Comparison of ENCODE assay signal across 8 mouse cellular contexts in genomic region chr14:27066171-27066929, GRCm38 (mm10). TPM values are rescaled to one million over a fixed set of nuclear protein-coding genes. Genes with fewer than 3 reads are reported as not detected.
DNase-seq lines count a peak whose midpoint lies in the region; ATAC-seq and TF ChIP-seq lines count a peak whose summit lies in the region.

No protein-coding gene starts in this region.

- no peaks in the 10 kb centered on the region for H3K36me3 ChIP-seq in forebrain, postnatal 0 days (ENCODE audit: insufficient read depth)
- no peaks in the 10 kb centered on the region for H3K36me3 ChIP-seq in intestine, embryonic 16.5 days (ENCODE audit: control insufficient read depth, insufficient read depth, low read length)
- no peaks in the 10 kb centered on the region for H3K36me3 ChIP-seq in midbrain, embryonic 15.5 days (replicated peaks)

- 16% methylated on average over 9 of the region's 9 CpGs for WGBS in forebrain, postnatal 0 days
- 24% methylated on average over 9 of the region's 9 CpGs for WGBS in intestine, embryonic 16.5 days
- WGBS in midbrain, embryonic 15.5 days: 11% methylated on average over 9 of the region's 9 CpGs

- H3K27ac ChIP-seq in forebrain, postnatal 0 days (ENCODE audit: low read depth, low read length): no peak overlapping the region
- peak overlapping the region; percentile 72 for H3K27ac ChIP-seq in intestine, embryonic 16.5 days (ENCODE audit: low read length)
- peak overlapping the region; percentile 27; the same call in 1 of the 2 replicates for H3K27ac ChIP-seq in midbrain, embryonic 15.5 days
- H3K27ac ChIP-seq in layer of hippocampus, adult 2 months: no peak overlapping the region

- H3K4me2 ChIP-seq in forebrain, postnatal 0 days (ENCODE audit: low read depth): no peak overlapping the region
- H3K4me2 ChIP-seq in intestine, embryonic 16.5 days (ENCODE audit: low read depth, low read length): no peak overlapping the region
- peak overlapping the region; percentile 8; the same call in 1 of the 2 replicates for H3K4me2 ChIP-seq in midbrain, embryonic 15.5 days

- peak; percentile 96 for DNase-seq in heart, adult 11 months
- no peak for DNase-seq in heart, postnatal 36 days
- DNase-seq in forebrain, postnatal 0 days: no peak
- no peak for DNase-seq in thymus, adult 18-20 months
- no peak for DNase-seq in layer of hippocampus, adult 2 months (ENCODE audit: low spot score in 2 of 2)
- DNase-seq in B cell, adult 2 months: no peak

- no peak overlapping the region for H3K9ac ChIP-seq in forebrain, postnatal 0 days
- H3K9ac ChIP-seq in intestine, embryonic 16.5 days (ENCODE audit: low read depth, low read length): peak overlapping the region; percentile 20
- H3K9ac ChIP-seq in midbrain, embryonic 15.5 days: no peak overlapping the region

- H3K27me3 ChIP-seq in forebrain, postnatal 0 days (ENCODE audit: insufficient read depth, low read length): no peaks in the 10 kb centered on the region
- no peaks in the 10 kb centered on the region for H3K27me3 ChIP-seq in intestine, embryonic 16.5 days (replicated peaks; ENCODE audit: control insufficient read depth, insufficient read depth, low read length)
- no peaks in the 10 kb centered on the region for H3K27me3 ChIP-seq in midbrain, embryonic 15.5 days (replicated peaks)

- ATAC-seq in forebrain, postnatal 0 days: peak; percentile 33; the same call in 1 of the 2 replicates
- peak; percentile 47 for ATAC-seq in intestine, embryonic 16.5 days
- peak; percentile 42; the same call in 1 of the 2 replicates for ATAC-seq in midbrain, embryonic 15.5 days (replicated peaks)

- no peak overlapping the region for H3K4me3 ChIP-seq in forebrain, postnatal 0 days (ENCODE audit: low read depth, low read length)
- H3K4me3 ChIP-seq in intestine, embryonic 16.5 days (ENCODE audit: low read length): no peak overlapping the region
- H3K4me3 ChIP-seq in midbrain, embryonic 15.5 days: no peak overlapping the region
- H3K4me3 ChIP-seq in layer of hippocampus, adult 2 months: no peak overlapping the region

- H3K9me3 ChIP-seq in forebrain, postnatal 0 days (ENCODE audit: low read length): no peaks in the 10 kb centered on the region
- no peaks in the 10 kb centered on the region for H3K9me3 ChIP-seq in intestine, embryonic 16.5 days (ENCODE audit: control insufficient read depth, low read length)
- no peaks in the 10 kb centered on the region for H3K9me3 ChIP-seq in midbrain, embryonic 15.5 days

- peaks cover 10% of the 10 kb centered on the region; the same call in 1 of the 2 replicates for H3K4me1 ChIP-seq in forebrain, postnatal 0 days (ENCODE audit: insufficient read depth)
- peaks cover 38% of the 10 kb centered on the region for H3K4me1 ChIP-seq in intestine, embryonic 16.5 days (ENCODE audit: control insufficient read depth, insufficient read depth, low read length)
- H3K4me1 ChIP-seq in midbrain, embryonic 15.5 days: peaks cover 48% of the 10 kb centered on the region

- no peak for TF ChIP-seq CTCF in forebrain, postnatal 0 days (IDR thresholded peaks at IDR 0.05; ENCODE audit: low read depth)
- no peak for TF ChIP-seq CTCF in layer of hippocampus, adult 2 months (conservative IDR thresholded peaks at IDR 0.05)

- intact Hi-C loops in heart, postnatal 36 days (cut with DNase I): no loop called here

RNA-seq across cellular contexts. Expression of gene Il17rd, which starts 27.6 kb away (rescaled TPM):
- total RNA-seq in heart, postnatal 36 days (2021): 1 to 10 TPM; 4.8 to 5.1 TPM
- total RNA-seq in forebrain, postnatal 0 days (2014; rRNA removed): 5.7 and 7.2 TPM in 2 replicates
- polyA plus RNA-seq in forebrain, postnatal 0 days (2015; fragmentation: Nextera tagmentation; extraction: Ambion mirVana): 0.62 and 1.5 TPM in 2 replicates
- polyA plus RNA-seq in intestine, embryonic 16.5 days (2015; fragmentation: Nextera tagmentation; extraction: Ambion mirVana): 1.4 and 1.5 TPM in 2 replicates
- polyA plus RNA-seq in midbrain, embryonic 15.5 days (2015; fragmentation: Nextera tagmentation; extraction: Ambion mirVana): 2.2 and 2.3 TPM in 2 replicates
- 1 to 10 TPM; 2.8 to 3.2 TPM for total RNA-seq in layer of hippocampus, adult 2 months (2021)

RNA-seq across cellular contexts. Expression of gene Arhgef3, which starts 48.3 kb away (rescaled TPM):
- total RNA-seq in heart, postnatal 36 days (2021): 10 to 100 TPM; 27.5 to 37.7 TPM
- 17.3 and 17.7 TPM in 2 replicates for total RNA-seq in forebrain, postnatal 0 days (2014; rRNA removed)
- polyA plus RNA-seq in forebrain, postnatal 0 days (2015; fragmentation: Nextera tagmentation; extraction: Ambion mirVana): 9.1 and 12.3 TPM in 2 replicates
- polyA plus RNA-seq in intestine, embryonic 16.5 days (2015; fragmentation: Nextera tagmentation; extraction: Ambion mirVana): 12.0 and 13.0 TPM in 2 replicates
- polyA plus RNA-seq in midbrain, embryonic 15.5 days (2015; fragmentation: Nextera tagmentation; extraction: Ambion mirVana): 6.3 and 6.8 TPM in 2 replicates
- 10 to 100 TPM; 77.1 to 79.5 TPM for total RNA-seq in layer of hippocampus, adult 2 months (2021)

Comparison
In these comparisons a context has a peak if more than half of its experiments do, and no peak if none do; other contexts are left out.
1. H3K27ac ChIP-seq: peak in intestine, embryonic 16.5 days (single experiment) and midbrain, embryonic 15.5 days (single experiment); none in forebrain, postnatal 0 days (single experiment) and layer of hippocampus, adult 2 months (single experiment).
2. Peak in every context shown above with its lines, with median percentiles within 50 percentile points of each other: ATAC-seq.